Mouse (Mus musculus): ENCODE data around the gene Nphp3.
A peak's percentile ranks its signal among the peaks of the same experiment; 100 is the strongest.

Nphp3 gene

DNA sequence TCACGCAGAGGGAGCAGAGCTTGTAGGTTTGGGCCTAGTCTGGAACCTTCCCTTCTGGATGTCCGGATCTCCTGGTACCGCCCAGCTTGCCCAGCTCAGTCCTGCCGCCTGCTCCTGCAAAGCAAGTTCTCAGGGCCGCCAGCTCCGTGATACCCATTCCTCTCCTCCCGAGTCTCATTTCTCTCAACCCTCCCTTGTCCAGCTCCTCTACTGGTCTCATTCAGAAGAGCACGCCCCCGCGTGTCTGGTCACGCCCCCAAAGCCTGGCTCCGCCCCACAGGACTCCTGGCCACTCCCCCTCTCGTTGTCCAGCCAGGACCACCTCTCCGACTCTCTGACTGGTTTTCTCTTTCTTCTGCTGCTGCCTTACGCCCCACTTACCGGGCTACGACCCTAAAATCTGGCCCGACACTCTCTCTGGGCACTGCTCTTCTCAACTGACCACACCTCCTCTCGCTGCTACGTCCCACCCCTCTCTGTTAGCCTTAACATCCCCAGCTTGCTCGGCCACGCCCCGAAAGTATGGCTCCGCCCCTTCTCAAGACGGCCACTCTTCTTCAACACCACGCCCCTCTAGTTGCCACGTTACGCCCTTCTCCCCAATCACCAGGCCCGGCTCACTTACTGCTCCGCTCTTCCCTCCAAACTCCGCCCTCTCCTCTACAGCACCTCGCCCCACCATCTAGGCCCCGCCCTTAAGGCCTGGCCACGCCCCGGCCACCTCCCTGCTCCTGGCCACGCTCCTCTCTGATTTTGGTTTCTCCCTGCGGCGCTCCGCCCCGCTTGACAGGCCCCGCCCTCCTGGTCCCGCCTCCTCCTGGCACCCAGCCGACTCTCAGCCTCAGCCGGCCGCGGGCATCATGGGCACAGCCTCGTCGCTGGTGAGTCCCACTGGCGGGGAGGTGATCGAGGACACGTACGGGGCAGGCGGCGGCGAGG lies at the start of gene Nphp3:
Gene Nphp3, plus strand, starts transcription at position 624 of the 939 bp plus-strand sequence.
- DNase-seq (ENCODE audit: low read depth in 1 of 2, low spot score in 2 of 2), result peak; percentile 98 to 100

DNA sequence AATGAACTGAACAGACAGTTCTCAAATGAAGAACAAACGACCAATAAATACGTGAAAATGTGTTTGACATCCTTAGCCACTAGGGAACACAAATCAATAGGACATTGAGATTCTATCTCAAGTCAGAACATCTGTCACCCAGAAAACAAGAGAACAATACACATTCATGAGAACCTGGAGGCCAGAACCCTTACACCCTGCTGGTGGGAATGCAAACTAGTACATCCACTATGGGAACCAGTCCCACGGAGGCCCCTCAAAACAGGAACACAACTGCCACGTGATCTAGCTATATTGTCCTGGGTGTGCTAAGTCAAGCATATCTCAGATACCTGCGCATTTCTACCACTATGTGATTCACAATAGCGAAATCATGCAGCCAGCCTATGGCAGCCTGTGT lies 43.6 kb upstream of the Nphp3 start:
- no peak for DNase-seq (ENCODE audit: low read depth in 1 of 2, low spot score in 2 of 2)

DNA sequence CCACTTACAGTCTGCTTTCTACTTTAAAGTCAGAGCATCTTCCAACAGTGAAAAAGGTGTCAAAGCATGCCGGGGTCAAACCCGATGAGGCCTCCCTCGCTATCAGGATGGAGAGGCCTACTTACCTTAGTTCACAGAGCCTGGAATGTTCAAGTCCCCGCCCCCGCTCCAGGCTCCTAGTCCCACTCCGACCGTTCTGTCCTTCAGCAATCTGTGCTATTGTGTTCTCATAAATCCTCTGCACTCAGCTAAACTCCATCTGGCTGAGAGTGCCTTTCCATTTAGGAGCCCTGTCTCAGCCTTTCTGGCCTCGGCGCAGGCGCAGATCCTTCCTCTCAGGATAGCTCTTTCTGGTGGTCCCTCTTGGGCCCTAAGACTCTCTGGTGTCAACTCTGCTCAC lies 42.4 kb upstream of the Nphp3 start:
- no peak for DNase-seq (ENCODE audit: low read depth in 1 of 2, low spot score in 2 of 2)

DNA sequence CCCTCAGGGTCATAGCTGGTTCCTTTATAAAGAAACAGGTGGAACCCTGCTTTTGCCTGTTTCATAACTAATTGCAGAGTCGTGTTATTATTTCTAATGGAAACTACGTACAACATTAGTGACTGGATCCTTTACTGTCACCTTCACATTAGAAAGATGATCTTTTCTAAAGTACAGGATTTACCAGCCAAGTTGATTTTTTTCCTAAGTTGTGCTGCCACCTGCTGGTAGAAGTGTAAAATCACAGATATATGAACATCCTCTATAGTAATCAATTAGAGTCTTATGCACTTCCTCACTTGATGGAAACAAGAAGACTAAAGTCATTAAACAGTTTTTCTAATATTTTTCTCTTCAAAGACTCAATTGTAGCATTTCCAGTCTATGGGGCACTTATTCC lies 5.8 kb upstream of the Nphp3 start:
- no peak for DNase-seq (ENCODE audit: low read depth in 1 of 2, low spot score in 2 of 2)

GRCm38 (mm10) chr9:104000601-104001000 lies 1.7 kb upstream of the Nphp3 start:
- no peak for DNase-seq (ENCODE audit: low read depth in 1 of 2, low spot score in 2 of 2)

GRCm38 (mm10) chr9:104002913-104003330 lies 578 bp downstream of the Nphp3 start:
- no peak for DNase-seq (ENCODE audit: low read depth in 1 of 2, low spot score in 2 of 2)

- DNase-seq (ENCODE audit: low read depth in 1 of 2, low spot score in 2 of 2), result no peak
Observed at GRCm38 (mm10) chr9:104014526-104014925, 12.2 kb downstream of the Nphp3 start.

GRCm38 (mm10) chr9:104021026-104021425 lies 18.7 kb downstream of the Nphp3 start:
- no peak for DNase-seq (ENCODE audit: low read depth in 1 of 2, low spot score in 2 of 2)

DNA sequence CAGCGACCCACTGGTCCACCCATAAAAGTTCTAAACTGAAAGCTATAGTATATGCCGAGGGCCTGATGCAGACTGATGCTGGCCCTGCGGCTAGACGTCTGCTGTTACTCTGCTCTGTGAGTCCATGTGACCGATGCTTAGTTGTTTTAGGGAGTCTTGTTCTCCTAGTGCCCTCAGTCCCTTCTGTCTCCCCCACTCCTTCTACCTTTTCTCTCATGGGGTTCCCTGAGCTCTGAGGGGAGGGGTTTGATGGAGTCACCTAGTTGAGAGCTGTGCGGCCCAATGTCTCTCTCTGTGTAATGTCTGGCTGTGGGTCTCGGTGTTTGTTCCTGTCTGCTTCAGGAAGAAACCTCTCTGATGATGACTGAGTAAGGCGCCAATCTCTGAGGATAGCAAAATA lies 24.8 kb downstream of the Nphp3 start:
- no peak for DNase-seq (ENCODE audit: low read depth in 1 of 2, low spot score in 2 of 2)

DNA sequence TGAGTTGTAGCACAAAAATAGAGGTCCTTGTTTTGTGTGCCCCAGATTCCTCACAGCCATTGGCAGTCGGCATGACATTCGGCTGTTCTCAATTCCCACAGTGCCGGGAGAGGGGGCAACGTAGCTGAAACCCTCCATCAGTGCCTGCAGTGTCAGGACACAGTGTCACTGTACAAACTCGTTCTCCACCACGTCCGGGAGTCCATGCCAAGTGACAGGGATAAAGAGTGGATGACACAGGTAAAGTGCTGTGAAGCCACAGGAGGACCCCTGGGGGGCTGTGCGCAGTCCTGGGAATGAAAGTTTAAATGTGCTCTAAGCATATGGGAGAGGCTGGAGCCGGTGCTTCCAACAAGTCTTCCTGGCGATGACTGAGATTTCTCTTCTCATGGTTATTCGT lies 27.5 kb downstream of the Nphp3 start:
- no peak for DNase-seq (ENCODE audit: low read depth in 1 of 2, low spot score in 2 of 2)

- DNase-seq (ENCODE audit: low read depth in 1 of 2, low spot score in 2 of 2), result no peak
Observed at GRCm38 (mm10) chr9:104034231-104034630, 31.9 kb downstream of the Nphp3 start.

GRCm38 (mm10) chr9:104034718-104035117 lies 32.4 kb downstream of the Nphp3 start:
- no peak for DNase-seq (ENCODE audit: low read depth in 1 of 2, low spot score in 2 of 2)

GRCm38 (mm10) chr9:104035261-104036015 lies 33.1 kb downstream of the Nphp3 start:
- DNase-seq (ENCODE audit: low read depth in 1 of 2, low spot score in 2 of 2), result peak; percentile 22 to 50

- no peak for DNase-seq (ENCODE audit: low read depth in 1 of 2, low spot score in 2 of 2)
Observed at GRCm38 (mm10) chr9:104038266-104038665, 35.9 kb downstream of the Nphp3 start.

- no peak for DNase-seq (ENCODE audit: low read depth in 1 of 2, low spot score in 2 of 2)
Observed at GRCm38 (mm10) chr9:104039031-104039695, 36.8 kb downstream of the Nphp3 start.

GRCm38 (mm10) chr9:104039742-104040141 lies 37.4 kb downstream of the Nphp3 start:
- DNase-seq (ENCODE audit: low read depth in 1 of 2, low spot score in 2 of 2), result no peak

DNA sequence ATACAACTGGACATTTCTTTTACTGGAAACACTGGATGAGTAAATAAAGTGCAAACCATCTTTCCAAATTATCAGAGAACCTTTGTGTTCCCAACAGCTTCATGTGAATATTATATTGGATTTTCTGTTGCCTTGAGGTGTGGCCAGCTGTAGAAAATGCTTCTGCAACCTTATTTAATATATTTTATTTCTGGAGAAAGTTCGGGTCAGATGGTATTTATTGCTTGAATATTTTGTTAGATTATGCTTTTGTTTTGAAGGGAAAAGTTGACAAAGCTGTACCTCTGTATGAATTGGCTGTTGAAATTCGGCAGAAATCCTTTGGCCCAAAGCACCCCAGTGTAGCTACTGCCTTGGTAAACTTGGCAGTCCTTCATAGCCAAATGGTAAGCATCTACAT lies 38.0 kb downstream of the Nphp3 start, which contains the start of gene Gm28305:
Gene Gm28305, plus strand, starts transcription at position 301 of the 400 bp plus-strand sequence.
- DNase-seq (ENCODE audit: low read depth in 1 of 2, low spot score in 2 of 2), result no peak

DNA sequence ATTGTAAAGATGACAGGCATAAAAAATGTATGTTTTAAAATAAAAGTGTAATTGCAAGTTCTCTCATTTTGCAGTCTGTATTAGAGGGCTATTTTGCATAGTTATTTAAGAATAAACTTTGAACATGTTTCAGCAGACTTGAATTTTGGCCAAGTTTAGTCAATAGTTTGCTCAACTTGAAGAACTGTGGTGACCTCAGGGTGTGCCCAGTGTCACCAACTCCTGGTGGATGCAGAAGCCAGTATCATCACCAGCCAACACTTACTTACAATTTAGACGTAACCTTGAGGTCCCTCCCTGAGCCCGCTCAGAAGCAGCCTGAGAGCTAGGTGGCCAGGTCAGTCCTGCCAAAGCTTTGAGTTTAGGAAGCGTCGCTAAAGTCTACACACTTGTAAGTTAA lies 41.3 kb downstream of the Nphp3 start:
- no peak for DNase-seq (ENCODE audit: low read depth in 1 of 2, low spot score in 2 of 2)

- DNase-seq (ENCODE audit: low read depth in 1 of 2, low spot score in 2 of 2), result no peak
Observed at GRCm38 (mm10) chr9:104051028-104051427, 48.7 kb downstream of the Nphp3 start.

DNA sequence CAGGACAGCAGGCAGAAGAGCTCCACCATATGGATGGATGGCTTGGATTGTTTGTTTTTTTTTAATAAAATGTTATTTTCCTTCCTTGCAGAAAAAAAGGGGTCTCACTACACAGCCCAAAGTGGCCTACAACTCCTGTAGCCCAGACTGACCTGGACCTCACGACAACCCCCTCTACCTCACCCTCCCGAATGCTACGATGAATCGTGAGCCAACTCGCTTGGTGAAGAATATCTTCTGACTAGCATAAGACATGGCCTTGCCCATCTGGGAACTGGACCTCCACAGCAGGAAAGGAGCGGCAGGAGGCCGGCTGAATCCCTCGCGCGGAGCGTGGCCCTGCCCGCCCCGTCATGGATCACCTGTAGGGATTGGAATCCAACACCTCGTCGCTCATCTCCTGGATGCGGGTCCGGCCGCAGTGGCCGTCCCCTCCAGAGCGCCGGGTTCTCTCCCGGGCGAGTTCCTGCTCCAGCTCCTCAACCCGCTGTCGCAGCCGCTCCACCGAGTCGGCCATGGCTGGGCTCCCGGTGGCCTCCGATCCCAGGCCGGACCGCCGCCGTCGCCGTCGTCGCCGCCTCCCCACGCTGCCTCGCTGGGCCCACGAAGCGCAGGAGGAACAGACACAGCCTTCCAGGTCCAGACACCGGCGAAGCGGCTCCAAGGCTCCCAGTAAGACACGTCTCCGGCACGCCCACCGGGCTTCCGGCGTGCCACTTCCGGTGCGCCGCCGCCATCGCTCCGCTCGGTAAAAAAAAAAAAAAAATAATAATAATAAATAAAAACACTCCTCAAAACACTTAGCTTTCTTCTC lies 60.3 kb downstream of the Nphp3 start, which contains the start of gene Uba5:
Gene Uba5, minus strand, starts transcription at position 705 of the 814 bp plus-strand sequence.
- peak in 1 of 2 experiments; percentile 9 for DNase-seq (ENCODE audit: low read depth in 1 of 2, low spot score in 2 of 2)
